Mouse (Mus musculus) small intestine, adult 2 months (tissue): ENCODE results near the gene Phrf1.

Experiments
- CTCF ChIP-seq: fragments of 200-500 bp; IDR thresholded peaks from 2 replicates; pipeline ENCODE4 v1.5.1; 2012; ENCODE audit warnings: low read depth, mild to moderate bottlenecking, control low read depth, inconsistent platforms, low read length, moderate library complexity, mixed read lengths; ENCODE audit not compliant: insufficient replicate concordance, insufficient read length; ENCODE audit errors: extremely low read depth
- POLR2A ChIP-seq: fragments of 200-500 bp; IDR thresholded peaks from 2 replicates; pipeline ENCODE4 v1.6.1; 2012; ENCODE audit warnings: low read depth, mild to moderate bottlenecking, control low read depth, inconsistent platforms, low read length, moderate library complexity

DNA sequence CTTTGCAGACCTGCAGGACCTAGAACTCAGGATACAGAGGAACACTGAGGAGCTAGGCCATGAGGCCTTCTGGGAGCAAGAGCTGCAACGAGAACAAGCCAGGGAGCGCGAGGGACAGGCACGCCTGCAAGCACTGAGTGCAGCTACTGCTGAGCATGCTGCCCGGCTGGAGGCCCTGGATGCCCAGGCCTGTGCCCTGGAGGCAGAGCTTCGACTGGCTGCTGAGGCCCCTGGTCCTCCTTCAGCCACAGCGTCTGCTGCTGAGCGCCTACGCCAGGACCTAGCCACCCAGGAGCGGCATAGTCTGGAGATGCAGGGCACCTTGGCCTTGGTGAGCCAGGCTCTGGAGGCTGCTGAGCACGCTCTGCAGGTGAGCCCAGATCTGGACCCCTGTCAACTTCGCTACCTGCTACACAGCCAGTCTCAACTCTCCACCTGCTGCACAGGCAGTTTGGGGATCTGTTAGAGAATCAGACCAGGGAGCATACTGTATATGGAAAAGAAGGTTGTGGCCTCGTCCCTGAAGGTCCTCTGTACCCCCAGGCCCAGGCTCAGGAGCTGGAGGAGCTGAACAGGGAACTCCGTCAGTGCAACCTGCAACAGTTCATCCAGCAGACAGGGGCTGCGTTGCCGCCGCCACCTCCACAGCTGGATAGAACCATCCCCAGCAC lies 11.1 kb upstream of the Phrf1 start:
- no peak for TF ChIP-seq CTCF
- TF ChIP-seq POLR2A = no peak
